Mouse (Mus musculus): Measurements from ENCODE around the gene Ubl5. TPM values are rescaled to one million over a fixed set of nuclear protein-coding genes. Genes with fewer than 3 reads are reported as not detected.

Ubl5 gene
- total and polyA plus RNA-seq, 3 experiments: 233 to 362 (median 269) TPM

- H3K4me3 ChIP-seq: no peak overlapping the region
- no peak overlapping the region for H3K9ac ChIP-seq (ENCODE audit: low read depth, low read length)
- TF ChIP-seq EP300 (IDR thresholded peaks at IDR 0.05; ENCODE audit: insufficient read depth, low read depth, low read length): no peak
- no peak for TF ChIP-seq POLR2A (IDR thresholded peaks at IDR 0.05; ENCODE audit: insufficient read depth, low read depth, low read length)
- no peak for TF ChIP-seq CTCF (IDR thresholded peaks at IDR 0.05)
- 48% methylated on average over 8 of the region's 8 CpGs for WGBS
- no peaks in the 10 kb centered on the region for H3K36me3 ChIP-seq (ENCODE audit: control insufficient read depth, insufficient read depth, low read length)
- no peaks in the 10 kb centered on the region for H3K4me1 ChIP-seq (ENCODE audit: control insufficient read depth, insufficient read depth, low read length)
- intact Hi-C loops (cut with DNase I): no loop called here
- H3K27ac ChIP-seq: no peak overlapping the region
- H3K79me2 ChIP-seq (replicated peaks; ENCODE audit: control insufficient read depth, insufficient read depth, low read length): no peaks in the 10 kb centered on the region
- DNase-seq: no peak
- H3K27me3 ChIP-seq (ENCODE audit: control insufficient read depth, insufficient read depth, low read length): no peaks in the 10 kb centered on the region
Measured at GRCm38 (mm10) chr9:20665925-20666324, 23.2 kb downstream of the Ubl5 start.

DNA sequence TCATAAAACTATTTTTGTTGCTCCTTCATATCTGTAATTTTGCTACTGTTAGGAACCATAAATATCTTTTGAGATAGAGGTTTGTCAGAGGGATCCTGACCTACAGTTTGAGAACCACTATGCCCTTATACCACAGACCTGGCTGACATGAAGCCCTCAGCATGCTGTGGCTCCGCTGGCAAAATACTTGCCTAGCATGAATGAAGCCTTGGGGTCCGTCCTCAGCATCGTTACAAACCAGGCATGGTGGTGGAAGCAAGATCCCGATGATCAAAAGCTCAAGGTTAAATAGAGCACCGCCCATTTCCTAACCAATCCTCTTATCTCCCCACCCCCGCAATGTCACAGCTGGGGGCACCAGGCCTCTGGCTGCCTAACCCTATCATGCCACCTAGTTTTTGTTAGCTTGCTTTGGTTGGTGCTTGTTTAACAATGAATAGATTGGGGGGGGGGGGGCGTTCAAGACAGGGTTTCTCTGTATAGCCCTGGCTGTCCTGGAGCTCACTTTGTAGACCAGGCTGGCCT is 23.9 kb downstream of the Ubl5 start:
- Histone ChIP-seq H3K36me3 (ENCODE audit: control insufficient read depth, insufficient read depth, low read length) (no peaks in the 10 kb centered on the region), H3K79me2 (replicated peaks; ENCODE audit: control insufficient read depth, insufficient read depth, low read length) (no peaks in the 10 kb centered on the region), H3K27me3 (ENCODE audit: control insufficient read depth, insufficient read depth, low read length) (no peaks in the 10 kb centered on the region), H3K4me3 (no peak overlapping the region), H3K9ac (ENCODE audit: low read depth, low read length) (no peak overlapping the region), H3K27ac (no peak overlapping the region), H3K4me1 (ENCODE audit: control insufficient read depth, insufficient read depth, low read length) (no peaks in the 10 kb centered on the region)
- 10% methylated on average over 7 of the region's 7 CpGs for WGBS
- no peak for TF ChIP-seq EP300 (IDR thresholded peaks at IDR 0.05; ENCODE audit: insufficient read depth, low read depth, low read length)
- TF ChIP-seq POLR2A (IDR thresholded peaks at IDR 0.05; ENCODE audit: insufficient read depth, low read depth, low read length): no peak
- no peak for TF ChIP-seq CTCF (IDR thresholded peaks at IDR 0.05)
- DNase-seq: no peak
- intact Hi-C loops (cut with DNase I): no loop called here

GRCm38 (mm10) chr9:20668065-20668464 is 25.4 kb downstream of the Ubl5 start:
- H3K27ac ChIP-seq: no peak overlapping the region
- no peak for DNase-seq
- H3K9ac ChIP-seq (ENCODE audit: low read depth, low read length): no peak overlapping the region
- TF ChIP-seq POLR2A (IDR thresholded peaks at IDR 0.05; ENCODE audit: insufficient read depth, low read depth, low read length) (no peak), EP300 (IDR thresholded peaks at IDR 0.05; ENCODE audit: insufficient read depth, low read depth, low read length) (no peak), CTCF (IDR thresholded peaks at IDR 0.05) (no peak)
- H3K27me3 ChIP-seq (ENCODE audit: control insufficient read depth, insufficient read depth, low read length): no peaks in the 10 kb centered on the region
- intact Hi-C loops (cut with DNase I): no loop called here
- WGBS: 91% methylated on average over 22 of the region's 22 CpGs
- H3K4me3 ChIP-seq: no peak overlapping the region
- no peaks in the 10 kb centered on the region for H3K79me2 ChIP-seq (replicated peaks; ENCODE audit: control insufficient read depth, insufficient read depth, low read length)
- no peaks in the 10 kb centered on the region for H3K4me1 ChIP-seq (ENCODE audit: control insufficient read depth, insufficient read depth, low read length)
- no peaks in the 10 kb centered on the region for H3K36me3 ChIP-seq (ENCODE audit: control insufficient read depth, insufficient read depth, low read length)

DNA sequence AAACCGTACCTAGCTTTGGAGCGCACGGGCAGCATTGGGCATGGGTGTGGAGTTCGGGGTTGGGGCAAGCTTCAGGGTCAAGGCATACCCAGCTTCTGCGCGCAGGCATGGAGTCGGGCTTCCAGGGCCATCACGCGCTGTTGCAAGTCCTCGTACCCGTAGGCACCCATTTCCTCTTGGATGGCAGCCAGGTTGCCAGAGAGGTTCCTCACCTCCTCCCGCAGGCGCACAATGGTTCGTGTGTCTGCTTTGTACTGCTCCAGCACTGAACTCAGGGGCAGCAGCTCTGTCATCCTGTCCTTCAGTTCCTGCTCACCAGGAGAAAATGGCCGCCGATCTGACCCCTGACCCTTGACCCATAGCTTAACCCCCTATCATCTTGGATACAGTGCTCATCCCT is 29.4 kb downstream of the Ubl5 start:
- WGBS: 71% methylated on average over 16 of the region's 16 CpGs
- TF ChIP-seq CTCF (IDR thresholded peaks at IDR 0.05): no peak
- TF ChIP-seq EP300 (IDR thresholded peaks at IDR 0.05; ENCODE audit: insufficient read depth, low read depth, low read length): no peak
- TF ChIP-seq POLR2A (IDR thresholded peaks at IDR 0.05; ENCODE audit: insufficient read depth, low read depth, low read length): no peak
- no peak for DNase-seq
- no peaks in the 10 kb centered on the region for H3K79me2 ChIP-seq (replicated peaks; ENCODE audit: control insufficient read depth, insufficient read depth, low read length)
- no peak overlapping the region for H3K9ac ChIP-seq (ENCODE audit: low read depth, low read length)
- no peaks in the 10 kb centered on the region for H3K36me3 ChIP-seq (ENCODE audit: control insufficient read depth, insufficient read depth, low read length)
- no peaks in the 10 kb centered on the region for H3K4me1 ChIP-seq (ENCODE audit: control insufficient read depth, insufficient read depth, low read length)
- H3K4me3 ChIP-seq: no peak overlapping the region
- H3K27me3 ChIP-seq (ENCODE audit: control insufficient read depth, insufficient read depth, low read length): no peaks in the 10 kb centered on the region
- intact Hi-C loops (cut with DNase I): no loop called here
- H3K27ac ChIP-seq: no peak overlapping the region

DNA sequence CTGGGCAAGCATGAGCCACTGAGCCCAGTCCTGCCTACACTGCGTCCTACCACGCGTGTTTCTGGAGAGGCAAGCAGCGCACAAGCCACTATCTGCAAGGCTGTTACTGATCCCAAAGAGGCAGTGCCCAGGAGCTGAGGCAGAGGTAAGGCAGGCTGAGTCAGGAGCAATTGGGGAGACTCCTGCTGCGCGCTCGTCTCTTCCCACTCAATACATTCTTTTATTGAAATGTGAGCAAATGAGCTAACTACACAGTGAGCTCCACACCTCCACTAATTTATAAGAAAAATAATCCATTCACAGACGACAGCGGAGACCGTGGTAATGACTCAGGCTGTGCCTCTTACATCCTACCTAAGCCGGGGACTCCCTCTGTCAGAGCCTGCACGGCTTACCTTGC is 35.2 kb downstream of the Ubl5 start:
- no peaks in the 10 kb centered on the region for H3K36me3 ChIP-seq (ENCODE audit: control insufficient read depth, insufficient read depth, low read length)
- intact Hi-C loops (cut with DNase I): no loop called here
- no peaks in the 10 kb centered on the region for H3K4me1 ChIP-seq (ENCODE audit: control insufficient read depth, insufficient read depth, low read length)
- no peak for DNase-seq
- no peak overlapping the region for H3K9ac ChIP-seq (ENCODE audit: low read depth, low read length)
- no peak overlapping the region for H3K27ac ChIP-seq
- no peaks in the 10 kb centered on the region for H3K79me2 ChIP-seq (replicated peaks; ENCODE audit: control insufficient read depth, insufficient read depth, low read length)
- no peak overlapping the region for H3K4me3 ChIP-seq
- TF ChIP-seq POLR2A (IDR thresholded peaks at IDR 0.05; ENCODE audit: insufficient read depth, low read depth, low read length) (no peak), EP300 (IDR thresholded peaks at IDR 0.05; ENCODE audit: insufficient read depth, low read depth, low read length) (no peak), CTCF (IDR thresholded peaks at IDR 0.05) (no peak)
- no peaks in the 10 kb centered on the region for H3K27me3 ChIP-seq (ENCODE audit: control insufficient read depth, insufficient read depth, low read length)
- 92% methylated on average over 12 of the region's 12 CpGs for WGBS

DNA sequence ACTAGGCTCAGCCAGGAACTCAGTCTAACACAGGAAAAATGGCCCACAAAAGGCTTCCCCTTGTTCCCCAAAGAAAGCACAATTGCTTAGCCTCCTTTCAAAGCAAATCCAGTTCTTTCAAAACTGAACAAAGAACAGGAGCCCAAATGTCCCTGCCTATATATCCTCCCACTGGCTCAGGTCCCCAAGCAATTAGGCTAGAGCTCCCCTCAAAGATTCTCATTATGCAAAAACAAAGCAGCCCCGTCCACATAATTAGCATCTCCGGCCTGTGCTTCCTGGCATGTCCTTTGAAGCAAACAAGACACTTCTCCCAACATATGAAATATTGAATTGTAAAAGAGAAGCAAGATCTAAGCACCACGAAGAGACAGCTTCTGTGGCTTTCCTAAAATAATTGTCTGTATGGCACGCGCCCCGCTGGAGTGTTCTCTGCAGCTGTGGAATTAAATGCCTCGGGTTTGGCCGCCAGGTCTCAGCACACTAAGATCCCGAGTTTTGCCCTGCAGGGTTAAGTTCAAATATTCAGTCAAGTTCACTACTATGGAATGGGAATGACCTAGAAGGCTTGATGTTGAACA is 37.8 kb downstream of the Ubl5 start:
- Histone ChIP-seq H3K79me2 (replicated peaks; ENCODE audit: control insufficient read depth, insufficient read depth, low read length) (no peaks in the 10 kb centered on the region), H3K4me1 (ENCODE audit: control insufficient read depth, insufficient read depth, low read length) (no peaks in the 10 kb centered on the region), H3K36me3 (ENCODE audit: control insufficient read depth, insufficient read depth, low read length) (no peaks in the 10 kb centered on the region), H3K9ac (ENCODE audit: low read depth, low read length) (no peak overlapping the region), H3K27ac (no peak overlapping the region), H3K27me3 (ENCODE audit: control insufficient read depth, insufficient read depth, low read length) (no peaks in the 10 kb centered on the region), H3K4me3 (no peak overlapping the region)
- no peak for DNase-seq
- TF ChIP-seq POLR2A (IDR thresholded peaks at IDR 0.05; ENCODE audit: insufficient read depth, low read depth, low read length) (no peak), EP300 (IDR thresholded peaks at IDR 0.05; ENCODE audit: insufficient read depth, low read depth, low read length) (no peak), CTCF (IDR thresholded peaks at IDR 0.05) (no peak)
- 84% methylated on average over 9 of the region's 9 CpGs for WGBS
- intact Hi-C loops (cut with DNase I): no loop called here
